Mouse (Mus musculus) forebrain, embryonic 15.5 days (tissue): ENCODE results near the gene Rreb1. TPM values are rescaled to one million over a fixed set of nuclear protein-coding genes. Genes with fewer than 3 reads are reported as not detected.

Source experiments
- ATAC-seq: fragments of 200-750 bp; cut with Nextera tagmentation; replicated peaks from 2 replicates; pipeline ENCODE4 v1.8.0; 2017; ENCODE audit warnings: mild to moderate bottlenecking, moderate TSS enrichment, moderate library complexity
- H3K27ac ChIP-seq: fragments of 300-500 bp; sonication (generic); replicated peaks from 2 replicates; pipeline ENCODE4 v1.5.1; 2015; ENCODE audit warnings: mild to moderate bottlenecking, inconsistent platforms
- H3K27me3 ChIP-seq: fragments of 300-500 bp; sonication (generic); 2 replicates; pipeline ENCODE4 v1.6.1; 2015; ENCODE audit warnings: inconsistent platforms
- H3K36me3 ChIP-seq: fragments of 300-500 bp; sonication (generic); 2 replicates; pipeline ENCODE4 v1.6.1; 2015; ENCODE audit warnings: mild to moderate bottlenecking, inconsistent platforms
- H3K4me1 ChIP-seq: fragments of 300-500 bp; sonication (generic); 2 replicates; pipeline ENCODE4 v1.6.1; 2015; ENCODE audit warnings: inconsistent platforms
- H3K4me2 ChIP-seq: fragments of 300-500 bp; sonication (generic); replicated peaks from 2 replicates; pipeline ENCODE4 v1.6.1; 2015; ENCODE audit warnings: mild to moderate bottlenecking, inconsistent platforms
- H3K4me3 ChIP-seq: fragments of 300-500 bp; sonication (generic); 2 replicates; pipeline ENCODE4 v1.5.1; 2015; ENCODE audit warnings: mild to moderate bottlenecking, inconsistent platforms
- H3K9ac ChIP-seq: fragments of 300-500 bp; sonication (generic); replicated peaks from 2 replicates; pipeline ENCODE4 v1.6.1; 2015; ENCODE audit warnings: mild to moderate bottlenecking, inconsistent platforms
- H3K9me3 ChIP-seq: fragments of 300-500 bp; sonication (generic); 2 replicates; pipeline ENCODE4 v1.6.1; 2016; ENCODE audit warnings: inconsistent platforms
- WGBS: fragments of 180-500 bp; shearing (Covaris S2); methylation state at CpG from one replicate; pipeline ENCODE4 v1.1.7; 2015; ENCODE audit warnings: mixed read lengths; 5-methylcytosine and 5-hydroxymethylcytosine counted together
- polyA plus RNA-seq: library from polyadenylated mRNA; unstranded; fragments of >200 nt; fragmentation: Nextera tagmentation; extraction: Ambion mirVana; gene quantifications from 2 replicates; pipeline ENCODE4 v1.2.1, GENCODE M21; 2015

Gene Rreb1
- polyA plus RNA-seq, 1 experiment from 2014 or later, result 1.8 TPM

- no peaks in the 10 kb centered on the region for H3K27me3 ChIP-seq
- 10% methylated on average over 14 of the region's 14 CpGs for WGBS
- H3K27ac ChIP-seq, result peak overlapping the region; percentile 53
- H3K36me3 ChIP-seq, result no peaks in the 10 kb centered on the region
- no peak overlapping the region for H3K4me3 ChIP-seq
- H3K4me1 ChIP-seq, result peaks cover 16% of the 10 kb centered on the region
- no peak overlapping the region for H3K9ac ChIP-seq
- no peak overlapping the region for H3K4me2 ChIP-seq
- 0 out of 2 replicates have a peak, but pooled peaks have one; percentile 21 for ATAC-seq
- no peaks in the 10 kb centered on the region for H3K9me3 ChIP-seq
Measured at GRCm38 (mm10) chr13:37969337-37969736, 191.1 kb downstream of the Rreb1 start.

- Histone ChIP-seq H3K9ac (no peak overlapping the region), H3K9me3 (no peaks in the 10 kb centered on the region), H3K27me3 (no peaks in the 10 kb centered on the region), H3K27ac (peak overlapping the region; percentile 66), H3K4me2 (no peak overlapping the region), H3K4me3 (no peak overlapping the region), H3K36me3 (no peaks in the 10 kb centered on the region), H3K4me1 (peaks cover 11% of the 10 kb centered on the region)
- WGBS, result 53% methylated on average over 8 of the region's 8 CpGs
- ATAC-seq, result peak; percentile 87
Measured at GRCm38 (mm10) chr13:37969988-37970387, 191.8 kb downstream of the Rreb1 start.

GRCm38 (mm10) chr13:37970887-37971530 is 192.8 kb downstream of the Rreb1 start:
- Histone ChIP-seq H3K27ac (0 out of 2 replicates have a peak overlapping the region, but pooled peaks have one; percentile 25), H3K4me2 (no peak overlapping the region), H3K9ac (no peak overlapping the region), H3K27me3 (no peaks in the 10 kb centered on the region), H3K4me3 (no peak overlapping the region), H3K36me3 (peaks cover 6% of the 10 kb centered on the region; the same call in 1 of the 2 replicates), H3K9me3 (no peaks in the 10 kb centered on the region), H3K4me1 (peaks cover 11% of the 10 kb centered on the region)
- ATAC-seq, result no peak
- WGBS, result 89% methylated on average over 11 of the region's 11 CpGs

GRCm38 (mm10) chr13:37974036-37974435 is 195.8 kb downstream of the Rreb1 start:
- 92% methylated on average over 6 of the region's 6 CpGs for WGBS
- Histone ChIP-seq H3K4me1 (peaks cover 11% of the 10 kb centered on the region), H3K27ac (no peak overlapping the region), H3K36me3 (peaks cover 27% of the 10 kb centered on the region), H3K27me3 (no peaks in the 10 kb centered on the region), H3K4me3 (no peak overlapping the region), H3K9me3 (no peaks in the 10 kb centered on the region), H3K9ac (no peak overlapping the region), H3K4me2 (no peak overlapping the region)
- no peak for ATAC-seq

- 85% methylated on average over 5 of the region's 5 CpGs for whole genome bisulfite sequencing
- peaks cover 10% of the 10 kb centered on the region for H3K4me1 ChIP-seq
- no peak overlapping the region for H3K4me2 ChIP-seq
- no peak overlapping the region for H3K4me3 ChIP-seq
- peaks cover 28% of the 10 kb centered on the region for H3K36me3 ChIP-seq
- no peak overlapping the region for H3K9ac ChIP-seq
- no peak for ATAC-seq
- H3K27ac ChIP-seq, result no peak overlapping the region
- H3K27me3 ChIP-seq, result no peaks in the 10 kb centered on the region
- H3K9me3 ChIP-seq, result no peaks in the 10 kb centered on the region
Measured at GRCm38 (mm10) chr13:37974731-37975130, 196.5 kb downstream of the Rreb1 start.

GRCm38 (mm10) chr13:37979506-37979905 is 201.3 kb downstream of the Rreb1 start:
- ATAC-seq, result no peak
- Histone ChIP-seq H3K36me3 (peaks cover 71% of the 10 kb centered on the region), H3K4me1 (no peaks in the 10 kb centered on the region), H3K27me3 (no peaks in the 10 kb centered on the region), H3K9me3 (no peaks in the 10 kb centered on the region), H3K4me2 (no peak overlapping the region), H3K27ac (no peak overlapping the region), H3K4me3 (no peak overlapping the region), H3K9ac (no peak overlapping the region)
- 95% methylated on average over 12 of the region's 12 CpGs for WGBS

- ATAC-seq, result no peak
- H3K4me2 ChIP-seq, result no peak overlapping the region
- peaks cover 74% of the 10 kb centered on the region for H3K36me3 ChIP-seq
- 95% methylated on average over 10 of the region's 10 CpGs for WGBS
- no peak overlapping the region for H3K9ac ChIP-seq
- H3K9me3 ChIP-seq, result no peaks in the 10 kb centered on the region
- H3K27me3 ChIP-seq, result no peaks in the 10 kb centered on the region
- H3K4me3 ChIP-seq, result no peak overlapping the region
- H3K4me1 ChIP-seq, result no peaks in the 10 kb centered on the region
- no peak overlapping the region for H3K27ac ChIP-seq
Measured at GRCm38 (mm10) chr13:37980346-37980745, 202.1 kb downstream of the Rreb1 start.

GRCm38 (mm10) chr13:37981063-37981462 is 202.9 kb downstream of the Rreb1 start:
- no peaks in the 10 kb centered on the region for H3K27me3 ChIP-seq
- peaks cover 76% of the 10 kb centered on the region for H3K36me3 ChIP-seq
- no peak for ATAC-seq
- no peak overlapping the region for H3K9ac ChIP-seq
- no peak overlapping the region for H3K4me2 ChIP-seq
- no peak overlapping the region for H3K27ac ChIP-seq
- 91% methylated on average over 5 of the region's 5 CpGs for WGBS
- H3K4me1 ChIP-seq, result no peaks in the 10 kb centered on the region
- H3K9me3 ChIP-seq, result no peaks in the 10 kb centered on the region
- H3K4me3 ChIP-seq, result no peak overlapping the region

GRCm38 (mm10) chr13:37986166-37986565 is 208.0 kb downstream of the Rreb1 start:
- no peaks in the 10 kb centered on the region for H3K9me3 ChIP-seq
- 78% methylated on average over 10 of the region's 10 CpGs for WGBS
- no peaks in the 10 kb centered on the region for H3K27me3 ChIP-seq
- no peak overlapping the region for H3K27ac ChIP-seq
- no peak overlapping the region for H3K4me2 ChIP-seq
- H3K9ac ChIP-seq, result no peak overlapping the region
- ATAC-seq, result no peak
- H3K4me3 ChIP-seq, result no peak overlapping the region
- H3K36me3 ChIP-seq, result peaks cover 87% of the 10 kb centered on the region
- no peaks in the 10 kb centered on the region for H3K4me1 ChIP-seq

- Histone ChIP-seq H3K4me2 (no peak overlapping the region), H3K27ac (no peak overlapping the region), H3K4me1 (peaks cover 12% of the 10 kb centered on the region), H3K27me3 (no peaks in the 10 kb centered on the region), H3K9ac (no peak overlapping the region), H3K9me3 (no peaks in the 10 kb centered on the region), H3K4me3 (no peak overlapping the region), H3K36me3 (peaks cover 58% of the 10 kb centered on the region)
- ATAC-seq, result no peak
- 92% methylated on average over 8 of the region's 8 CpGs for WGBS
Measured at GRCm38 (mm10) chr13:37989701-37990100, 211.5 kb downstream of the Rreb1 start.

GRCm38 (mm10) chr13:37992638-37993371 is 214.6 kb downstream of the Rreb1 start:
- H3K27me3 ChIP-seq, result no peaks in the 10 kb centered on the region
- peak overlapping the region; percentile 52 for H3K4me2 ChIP-seq
- H3K9me3 ChIP-seq, result no peaks in the 10 kb centered on the region
- ATAC-seq, result no peak
- WGBS, result 15% methylated on average over 10 of the region's 10 CpGs
- H3K27ac ChIP-seq, result no peak overlapping the region
- peaks cover 33% of the 10 kb centered on the region for H3K36me3 ChIP-seq
- peak overlapping the region; percentile 84 for H3K9ac ChIP-seq
- H3K4me1 ChIP-seq, result peaks cover 12% of the 10 kb centered on the region
- peak overlapping the region; percentile 69 for H3K4me3 ChIP-seq

- peak overlapping the region; percentile 52 for H3K4me2 ChIP-seq
- H3K27ac ChIP-seq, result peak overlapping the region; percentile 89
- H3K36me3 ChIP-seq, result peaks cover 28% of the 10 kb centered on the region
- WGBS, result under 1% methylated on average over 17 of the region's 17 CpGs
- peak overlapping the region; percentile 69 for H3K4me3 ChIP-seq
- H3K4me1 ChIP-seq, result peaks cover 12% of the 10 kb centered on the region
- peak overlapping the region; percentile 84 for H3K9ac ChIP-seq
- no peaks in the 10 kb centered on the region for H3K9me3 ChIP-seq
- ATAC-seq, result no peak
- no peaks in the 10 kb centered on the region for H3K27me3 ChIP-seq
Measured at GRCm38 (mm10) chr13:37993376-37993703, 215.1 kb downstream of the Rreb1 start.
